Mouse (Mus musculus) G1E (cell line): ENCODE results near the gene Fxyd7.

Experiments used
- CTCF ChIP-seq: IDR thresholded peaks from 2 replicates; pipeline ENCODE4 v1.5.1; 2012; ENCODE audit warnings: low read depth, low read length, inconsistent platforms, mixed read lengths
- GATA1 ChIP-seq: IDR thresholded peaks from 2 replicates; pipeline ENCODE4 v1.6.1; 2012; ENCODE audit warnings: borderline replicate concordance, low read length, inconsistent platforms, mixed read lengths
- POLR2AphosphoS5 ChIP-seq: IDR thresholded peaks from 2 replicates; pipeline ENCODE4 v1.6.1; 2012; ENCODE audit warnings: low read depth, low read length, inconsistent platforms; ENCODE audit not compliant: insufficient replicate concordance

GRCm38 (mm10) chr7:31076492-31076891 is 25.2 kb upstream of the Fxyd7 start, which contains the start of gene Fxyd3:
- TF ChIP-seq POLR2AphosphoS5, result no peak
- no peak for TF ChIP-seq CTCF
- TF ChIP-seq GATA1, result no peak
